Mouse (Mus musculus) adipose tissue, adult 10 weeks (tissue): Measurements from ENCODE around the gene Poc1a. TPM values are rescaled to one million over a fixed set of nuclear protein-coding genes. Genes with fewer than 3 reads are reported as not detected.

Experiments
- polyA plus RNA-seq: library from polyadenylated mRNA; stranded (reverse); fragments of 350-450 nt; fragmentation: Illumina TruSeq; extraction: RNeasy Lipid Tissue Mini Kit (QIAGEN cat#74804); gene quantifications from one replicate; pipeline ENCODE4 v1.2.3, GENCODE M21; 2014; ENCODE audit warnings: low read depth, low replicate concordance

Poc1a gene
- 3.4 TPM for polyA plus RNA-seq

GRCm38 (mm10) chr9:106280808-106281544 lies at the start of gene Poc1a:
Gene Poc1a, plus strand, starts transcription at chr9:106281061.

GRCm38 (mm10) chr9:106368112-106368717 lies 87.4 kb downstream of the Poc1a start, which contains the start of gene Dusp7:
Gene Dusp7, plus strand, starts transcription at chr9:106368632.

Other genes starting within 250 kb of the Poc1a start
- 57.0 TPM for gene Col6a4, start 184.3 kb upstream of the Poc1a start, polyA plus RNA-seq
- gene Glyctk, start 122.9 kb upstream of the Poc1a start, polyA plus RNA-seq = 4.1 TPM
- 43.9 TPM for gene Wdr82, start 110.1 kb upstream of the Poc1a start, polyA plus RNA-seq
- gene Ppm1m, start 81.3 kb upstream of the Poc1a start, polyA plus RNA-seq = 66.7 TPM
- gene Twf2, start 78.0 kb upstream of the Poc1a start, polyA plus RNA-seq = 29.0 TPM
- gene Tlr9, start 58.5 kb upstream of the Poc1a start, polyA plus RNA-seq = 1.6 TPM
- 233 TPM for gene Alas1, start 32.4 kb upstream of the Poc1a start, polyA plus RNA-seq
- 16.6 TPM for gene Dusp7, start 87.6 kb downstream of the Poc1a start, polyA plus RNA-seq
- 770 TPM for gene Rpl29, start 148.4 kb downstream of the Poc1a start, polyA plus RNA-seq
- gene Acy1, start 157.3 kb downstream of the Poc1a start, polyA plus RNA-seq = 14.4 TPM
- 105 TPM for gene Abhd14b, start 166.4 kb downstream of the Poc1a start, polyA plus RNA-seq
- gene Abhd14a, start 166.6 kb downstream of the Poc1a start, polyA plus RNA-seq = 19.6 TPM
- 25.9 TPM for gene Pcbp4, start 172.2 kb downstream of the Poc1a start, polyA plus RNA-seq
- gene Gpr62, start 184.9 kb downstream of the Poc1a start, polyA plus RNA-seq = 0.60 TPM
- gene Rrp9, start 194.9 kb downstream of the Poc1a start, polyA plus RNA-seq = 19.8 TPM
- 58.9 TPM for gene Parp3, start 195.9 kb downstream of the Poc1a start, polyA plus RNA-seq
- 5.6 TPM for gene Iqcf1, start 218.9 kb downstream of the Poc1a start, polyA plus RNA-seq
- gene Iqcf5, start 233.5 kb downstream of the Poc1a start, polyA plus RNA-seq = 5.1 TPM